Mouse (Mus musculus): ENCODE measurements around the gene Gga1. TPM values are rescaled to one million over a fixed set of nuclear protein-coding genes. Genes with fewer than 3 reads are reported as not detected.
A peak's percentile ranks its signal among the peaks of the same experiment; 100 is the strongest.
"Not testable (repeated sequence)": the region's sequence is repeated elsewhere in the genome, so short reads cannot be mapped to it uniquely, and the experiment has no call there.

Gene Gga1
- total RNA-seq, 2 experiments from 2014 or later: 58.8 to 65.5 TPM

GRCm38 (mm10) chr15:78872021-78872608 lies 4.9 kb upstream of the Gga1 start:
- DNase-seq (ENCODE audit: low spot score in 2 of 2): no peak

GRCm38 (mm10) chr15:78873803-78874435 lies 3.1 kb upstream of the Gga1 start:
- no peak for DNase-seq (ENCODE audit: low spot score in 2 of 2)

- DNase-seq (ENCODE audit: low spot score in 2 of 2): no peak
Measured at GRCm38 (mm10) chr15:78874989-78875388, 2.0 kb upstream of the Gga1 start.

- DNase-seq (ENCODE audit: low spot score in 2 of 2): no peak
Measured at GRCm38 (mm10) chr15:78875537-78875936, 1.5 kb upstream of the Gga1 start.

- peak; percentile 58 to 60 for DNase-seq (ENCODE audit: low spot score in 2 of 2)
Measured at GRCm38 (mm10) chr15:78876258-78876696, 713 bp upstream of the Gga1 start.

GRCm38 (mm10) chr15:78877810-78878390 lies 910 bp downstream of the Gga1 start:
- no peak for DNase-seq (ENCODE audit: low spot score in 2 of 2)

- DNase-seq (ENCODE audit: low spot score in 2 of 2): not testable (repeated sequence)
Measured at GRCm38 (mm10) chr15:78878792-78879516, 2.0 kb downstream of the Gga1 start.

- no peak for DNase-seq (ENCODE audit: low spot score in 2 of 2)
Measured at GRCm38 (mm10) chr15:78880432-78880831, 3.4 kb downstream of the Gga1 start.

GRCm38 (mm10) chr15:78881828-78882227 lies 4.8 kb downstream of the Gga1 start:
- no peak for DNase-seq (ENCODE audit: low spot score in 2 of 2)

- no peak for DNase-seq (ENCODE audit: low spot score in 2 of 2)
Measured at GRCm38 (mm10) chr15:78889401-78889853, 12.4 kb downstream of the Gga1 start.

GRCm38 (mm10) chr15:78892440-78892839 lies 15.4 kb downstream of the Gga1 start:
- no peak for DNase-seq (ENCODE audit: low spot score in 2 of 2)

- no peak for DNase-seq (ENCODE audit: low spot score in 2 of 2)
Measured at GRCm38 (mm10) chr15:78894726-78895125, 17.7 kb downstream of the Gga1 start.

- no peak for DNase-seq (ENCODE audit: low spot score in 2 of 2)
Measured at GRCm38 (mm10) chr15:78895741-78896140, 18.8 kb downstream of the Gga1 start.

- no peak for DNase-seq (ENCODE audit: low spot score in 2 of 2)
Measured at GRCm38 (mm10) chr15:78896149-78896548, 19.2 kb downstream of the Gga1 start.

- no peak for DNase-seq (ENCODE audit: low spot score in 2 of 2)
Measured at GRCm38 (mm10) chr15:78897488-78897887, 20.5 kb downstream of the Gga1 start.

GRCm38 (mm10) chr15:78898507-78899001 lies 21.6 kb downstream of the Gga1 start:
- DNase-seq (ENCODE audit: low spot score in 2 of 2): no peak

GRCm38 (mm10) chr15:78899409-78899739 lies 22.4 kb downstream of the Gga1 start, which contains the start of gene Gm49510:
Gene Gm49510 (plus strand): TSS chr15:78899667.
- DNase-seq (ENCODE audit: low spot score in 2 of 2): no peak

GRCm38 (mm10) chr15:78899740-78900584 lies 23.0 kb downstream of the Gga1 start, which contains the start of gene Sh3bp1:
Gene Sh3bp1 (plus strand): TSS chr15:78899768.
- peak in 1 of 2 experiments; percentile 30 for DNase-seq (ENCODE audit: low spot score in 2 of 2)

GRCm38 (mm10) chr15:78900585-78901421 lies 23.8 kb downstream of the Gga1 start:
- no peak for DNase-seq (ENCODE audit: low spot score in 2 of 2)

GRCm38 (mm10) chr15:78901422-78901789 lies 24.4 kb downstream of the Gga1 start:
- no peak for DNase-seq (ENCODE audit: low spot score in 2 of 2)
